Mouse (Mus musculus) adrenal gland, adult 2 months (tissue): ENCODE data around the gene Sin3a. TPM values are rescaled to one million over a fixed set of nuclear protein-coding genes. Genes with fewer than 3 reads are reported as not detected.

ENCODE experiments used
- DNase-seq: peaks from one replicate; pipeline ENCODE4 v3.0.0; 2021
- long read RNA-seq: library from polyadenylated mRNA; stranded (forward); transcript quantifications from one replicate; pipeline ENCODE4 v2.0.0, GENCODE M21; 2021
- polyA plus RNA-seq: library from polyadenylated mRNA; depleted of rRNA; stranded (reverse); fragments of >200 nt; gene quantifications from 2 replicates; pipeline ENCODE4 v1.2.3, GENCODE M21; 2012; rRNA removed
- total RNA-seq, 2 experiments: library from RNA; stranded (reverse); gene quantifications; 2 replicates each; pipeline ENCODE4 v1.2.3; 2021

Sin3a gene
- total RNA-seq, result 10 to 100 TPM; 46.2 to 49.2 TPM
- polyA plus RNA-seq, result 71.0 and 101 TPM in 2 replicates
- long read RNA-seq, full-length matches to known transcripts, result 2 of 8 reads
- long read RNA-seq, partial matches to known transcripts, result 4 of 8 reads
- long read RNA-seq, other reads (novel, unspliced or antisense), result 2 of 8 reads

- peak; percentile 88 for DNase-seq
Measured at GRCm38 (mm10) chr9:57071801-57072351, at the start of gene Sin3a. Gene Sin3a, plus strand, starts transcription at chr9:57072040.

GRCm38 (mm10) chr9:57031756-57032155 is 40.1 kb upstream of the Sin3a start:
- DNase-seq, result no peak

- peak; percentile 51 for DNase-seq
Measured at GRCm38 (mm10) chr9:57056237-57056636, 15.6 kb upstream of the Sin3a start.

- DNase-seq, result no peak
Measured at GRCm38 (mm10) chr9:57064164-57064563, 7.7 kb upstream of the Sin3a start.

- no peak for DNase-seq
Measured at GRCm38 (mm10) chr9:57068266-57068665, 3.6 kb upstream of the Sin3a start.

- no peak for DNase-seq
Measured at GRCm38 (mm10) chr9:57070262-57070661, 1.6 kb upstream of the Sin3a start.

- DNase-seq, result no peak
Measured at GRCm38 (mm10) chr9:57070800-57071545, 867 bp upstream of the Sin3a start.

- no peak for DNase-seq
Measured at GRCm38 (mm10) chr9:57072526-57072988, 717 bp downstream of the Sin3a start.

GRCm38 (mm10) chr9:57072989-57073789 is 1.3 kb downstream of the Sin3a start:
- DNase-seq, result peak; percentile 99

GRCm38 (mm10) chr9:57073790-57074094 is 1.9 kb downstream of the Sin3a start:
- DNase-seq, result no peak

- DNase-seq, result peak; percentile 43
Measured at GRCm38 (mm10) chr9:57074171-57074821, 2.5 kb downstream of the Sin3a start.

GRCm38 (mm10) chr9:57074822-57075603 is 3.2 kb downstream of the Sin3a start:
- peak; percentile 89 for DNase-seq

- peak; percentile 99 for DNase-seq
Measured at GRCm38 (mm10) chr9:57075681-57076381, 4.0 kb downstream of the Sin3a start.

GRCm38 (mm10) chr9:57076701-57077660 is 5.1 kb downstream of the Sin3a start:
- peak; percentile 95 for DNase-seq

- DNase-seq, result no peak
Measured at GRCm38 (mm10) chr9:57082236-57082635, 10.4 kb downstream of the Sin3a start.

- DNase-seq, result no peak
Measured at GRCm38 (mm10) chr9:57117261-57117755, 45.5 kb downstream of the Sin3a start.

GRCm38 (mm10) chr9:57129641-57130040 is 57.8 kb downstream of the Sin3a start:
- DNase-seq, result no peak

GRCm38 (mm10) chr9:57130577-57131433 is 59.0 kb downstream of the Sin3a start, which contains the start of gene Man2c1:
Gene Man2c1, plus strand, starts transcription at chr9:57130690.
- peak; percentile 95 for DNase-seq
